Mouse (Mus musculus) MEL (cell line): ENCODE measurements around the gene 1700122O11Rik. TPM values are rescaled to one million over a fixed set of nuclear protein-coding genes. Genes with fewer than 3 reads are reported as not detected.

Source experiments
- DNase-seq: peaks from one replicate; pipeline ENCODE4 v3.0.0; 2011; ENCODE audit warnings: low read depth, low spot score
- H3K27ac ChIP-seq: 2 replicates; pipeline ENCODE4 v1.5.1; 2012; ENCODE audit warnings: low read depth, mild to moderate bottlenecking, control low read depth, low read length, moderate library complexity; ENCODE audit not compliant: control insufficient read depth
- H3K27me3 ChIP-seq, 2 experiments: fragments of 150-350 bp in 1 of 2; sonication (generic) in 1 of 2; 2 replicates each; pipeline ENCODE4 v1.6.1; 2012; ENCODE audit warnings: low read length in 2 of 2, mild to moderate bottlenecking in 2 of 2, improper control_type of control experiment in 1 of 2, moderate library complexity in 1 of 2; ENCODE audit not compliant: insufficient read depth in 2 of 2, control insufficient read depth in 1 of 2
- H3K36me3 ChIP-seq, 2 experiments: 2 replicates each; pipeline ENCODE4 v1.6.1; 2012 to 2014; ENCODE audit warnings: low read length in 2 of 2, improper control_type of control experiment in 1 of 2, inconsistent platforms in 1 of 2, mild to moderate bottlenecking in 1 of 2; ENCODE audit not compliant: insufficient read depth in 2 of 2, control insufficient read depth in 1 of 2
- H3K4me1 ChIP-seq, 2 experiments: fragments of 150-350 bp in 1 of 2; sonication (generic) in 1 of 2; 2 replicates each; pipeline ENCODE4 v1.6.1; 2012; ENCODE audit warnings: low read length in 2 of 2, improper control_type of control experiment in 1 of 2, mild to moderate bottlenecking in 1 of 2; ENCODE audit not compliant: insufficient read depth in 2 of 2, control insufficient read depth in 1 of 2
- H3K4me3 ChIP-seq, 2 experiments: fragments of 150-350 bp in 1 of 2; sonication (generic) in 1 of 2; 2 replicates each; pipeline ENCODE4 v1.5.1; 2012; ENCODE audit warnings: low read depth in 2 of 2, low read length in 2 of 2, mild to moderate bottlenecking in 2 of 2, moderate library complexity in 2 of 2, control low read depth in 1 of 2, improper control_type of control experiment in 1 of 2; ENCODE audit not compliant: control insufficient read depth in 1 of 2, insufficient read depth in 1 of 2
- H3K79me2 ChIP-seq: 2 replicates; pipeline ENCODE4 v1.6.1; 2012; ENCODE audit warnings: mild to moderate bottlenecking, low read length, moderate library complexity; ENCODE audit not compliant: control insufficient read depth, poor library complexity, insufficient read depth
- H3K9ac ChIP-seq: 2 replicates; pipeline ENCODE4 v1.6.1; 2012; ENCODE audit warnings: low read depth, mild to moderate bottlenecking, control low read depth, low read length, moderate library complexity; ENCODE audit not compliant: control insufficient read depth, poor library complexity, severe bottlenecking
- H3K9me3 ChIP-seq: fragments of 150-350 bp; sonication (generic); replicated peaks from 2 replicates; pipeline ENCODE4 v1.6.1; 2012; ENCODE audit warnings: mild to moderate bottlenecking, low read length, improper control_type of control experiment, moderate library complexity; ENCODE audit not compliant: insufficient read depth
- CTCF ChIP-seq, 3 experiments: IDR thresholded peaks in 2 of 3; conservative IDR thresholded peaks in 1 of 3; 2 replicates each; pipeline ENCODE4 v1.5.1; 2011 to 2012; ENCODE audit warnings: low read length in 3 of 3, low read depth in 2 of 3, mild to moderate bottlenecking in 2 of 3, improper control_type of control experiment in 1 of 3, inconsistent platforms in 1 of 3, mixed read lengths in 1 of 3, moderate library complexity in 1 of 3; ENCODE audit not compliant: control insufficient read depth in 1 of 3, insufficient read depth in 1 of 3, poor library complexity in 1 of 3, severe bottlenecking in 1 of 3
- E2F4 ChIP-seq: IDR thresholded peaks from 2 replicates; pipeline ENCODE4 v1.6.1; 2011; ENCODE audit warnings: low read depth, low read length, improper control_type of control experiment, borderline replicate concordance
- EP300 ChIP-seq, 2 experiments: IDR thresholded peaks; 2 replicates each; pipeline ENCODE4 v1.6.1; 2011; ENCODE audit warnings: improper control_type of control experiment in 2 of 2, low read length in 2 of 2, low read depth in 1 of 2, mild to moderate bottlenecking in 1 of 2
- ETS1 ChIP-seq: IDR thresholded peaks from 2 replicates; pipeline ENCODE4 v1.6.1; 2012; ENCODE audit warnings: low read depth, mild to moderate bottlenecking, inconsistent platforms, low read length, improper control_type of control experiment, moderate library complexity
- GABPA ChIP-seq: IDR thresholded peaks from 2 replicates; pipeline ENCODE4 v1.6.1; 2012; ENCODE audit warnings: low read depth, mild to moderate bottlenecking, inconsistent platforms, low read length, improper control_type of control experiment, moderate library complexity
- GATA1 ChIP-seq: IDR thresholded peaks from 2 replicates; pipeline ENCODE4 v1.6.1; 2011; ENCODE audit warnings: low read depth, low read length, improper control_type of control experiment
- HCFC1 ChIP-seq: IDR thresholded peaks from 2 replicates; pipeline ENCODE4 v1.6.1; 2012; ENCODE audit warnings: low read depth, mild to moderate bottlenecking, inconsistent platforms, low read length, improper control_type of control experiment, moderate library complexity
- JUND ChIP-seq: IDR thresholded peaks from 2 replicates; pipeline ENCODE4 v1.6.1; 2011; ENCODE audit warnings: low read depth, mild to moderate bottlenecking, improper control_type of control experiment, low read length
- MAFK ChIP-seq: IDR thresholded peaks from 2 replicates; pipeline ENCODE4 v1.6.1; 2011; ENCODE audit warnings: low read depth, mild to moderate bottlenecking, low read length, improper control_type of control experiment, borderline replicate concordance
- MAZ ChIP-seq: IDR thresholded peaks from 2 replicates; pipeline ENCODE4 v1.6.1; 2012; ENCODE audit warnings: low read depth, mild to moderate bottlenecking, inconsistent platforms, low read length, improper control_type of control experiment
- MEF2A ChIP-seq: IDR thresholded peaks from 2 replicates; pipeline ENCODE4 v1.6.1; 2014; ENCODE audit warnings: low read depth, mild to moderate bottlenecking, inconsistent platforms, low read length, improper control_type of control experiment; ENCODE audit not compliant: poor library complexity, insufficient replicate concordance, severe bottlenecking; ENCODE audit errors: extremely low read depth
- MXI1 ChIP-seq: IDR thresholded peaks from 2 replicates; pipeline ENCODE4 v1.6.1; 2011; ENCODE audit warnings: mild to moderate bottlenecking, low read depth, low read length, improper control_type of control experiment
- MYC ChIP-seq: IDR thresholded peaks from 2 replicates; pipeline ENCODE4 v1.6.1; 2011; ENCODE audit warnings: low read depth, mild to moderate bottlenecking, low read length, improper control_type of control experiment, moderate library complexity
- NELFE ChIP-seq: IDR thresholded peaks from 2 replicates; pipeline ENCODE4 v1.6.1; 2011; ENCODE audit warnings: low read depth, low read length, improper control_type of control experiment
- POLR2AphosphoS2 ChIP-seq: IDR thresholded peaks from 2 replicates; pipeline ENCODE4 v1.6.1; 2011; ENCODE audit warnings: low read length, improper control_type of control experiment
- RAD21 ChIP-seq: IDR thresholded peaks from 2 replicates; pipeline ENCODE4 v1.6.1; 2011; ENCODE audit warnings: mild to moderate bottlenecking, low read depth, low read length, improper control_type of control experiment
- RCOR1 ChIP-seq: IDR thresholded peaks from 2 replicates; pipeline ENCODE4 v1.6.1; 2012; ENCODE audit warnings: low read depth, mild to moderate bottlenecking, inconsistent platforms, low read length, improper control_type of control experiment
- SIN3A ChIP-seq: IDR thresholded peaks from 2 replicates; pipeline ENCODE4 v1.6.1; 2012; ENCODE audit warnings: low read length, improper control_type of control experiment, inconsistent platforms
- SMC3 ChIP-seq: IDR thresholded peaks from 2 replicates; pipeline ENCODE4 v1.6.1; 2011; ENCODE audit warnings: low read depth, low read length, improper control_type of control experiment
- TAL1 ChIP-seq: IDR thresholded peaks from 2 replicates; pipeline ENCODE4 v1.6.1; 2012; ENCODE audit warnings: mild to moderate bottlenecking, inconsistent platforms, low read length, moderate library complexity, mixed read lengths
- TCF12 ChIP-seq: IDR thresholded peaks from 2 replicates; pipeline ENCODE4 v1.6.1; 2014; ENCODE audit warnings: low read depth, mild to moderate bottlenecking, inconsistent platforms, low read length, improper control_type of control experiment, moderate library complexity
- USF1 ChIP-seq: IDR thresholded peaks from 2 replicates; pipeline ENCODE4 v1.6.1; 2014; ENCODE audit warnings: low read depth, mild to moderate bottlenecking, inconsistent platforms, low read length, improper control_type of control experiment, moderate library complexity
- USF2 ChIP-seq, 2 experiments: IDR thresholded peaks; 2 replicates each; pipeline ENCODE4 v1.6.1; 2011 to 2012; ENCODE audit warnings: improper control_type of control experiment in 2 of 2, low read length in 2 of 2, borderline replicate concordance in 1 of 2, inconsistent platforms in 1 of 2, low read depth in 1 of 2, mild to moderate bottlenecking in 1 of 2; ENCODE audit not compliant: insufficient read depth in 1 of 2
- ZMIZ1 ChIP-seq: IDR thresholded peaks from 2 replicates; pipeline ENCODE4 v1.6.1; 2012; ENCODE audit warnings: low read depth, mild to moderate bottlenecking, inconsistent platforms, low read length, improper control_type of control experiment, moderate library complexity
- polyA plus RNA-seq, 2 experiments: library from polyadenylated mRNA; stranded (reverse) in 1 of 2; unstranded in 1 of 2; fragments of >175 nt in 1 of 2; fragments of >200 nt in 1 of 2; gene quantifications; 2 replicates each; pipeline versions ENCODE4 v1.2.1 to v1.2.4; 2012; ENCODE audit warnings: low replicate concordance in 2 of 2, low read depth in 1 of 2; ENCODE audit not compliant: insufficient read length in 2 of 2, insufficient read depth in 1 of 2, missing spikeins in 1 of 2
- total RNA-seq: library from RNA; depleted of rRNA; stranded (reverse); fragments of 300-350 nt; gene quantifications from 2 replicates; pipeline ENCODE4 v1.2.3, GENCODE M21; 2012

1700122O11Rik gene
- total and polyA plus RNA-seq, 3 experiments: not detected

- TF ChIP-seq MEF2A (no peak), MAZ (no peak), USF1 (no peak), E2F4 (no peak), EP300 (IDR thresholded peaks at IDR 0.05; ENCODE audit: low read depth in 1 of 2, low read length in 2 of 2) (no peak), JUND (no peak), RAD21 (peak; percentile 49), ZMIZ1 (no peak), USF2 (IDR thresholded peaks at IDR 0.05; ENCODE audit: borderline replicate concordance in 1 of 2, insufficient read depth in 1 of 2, low read depth in 1 of 2, low read length in 2 of 2) (no peak)
Measured at GRCm38 (mm10) chr17:48045631-48046030, 7.5 kb upstream of the 1700122O11Rik start (continued).

GRCm38 (mm10) chr17:48043154-48043880, 5.2 kb upstream of the 1700122O11Rik start:
- peak; percentile 66 for DNase-seq
- Histone ChIP-seq H3K9me3 (no peaks in the 10 kb centered on the region), H3K27me3 (no peaks in the 10 kb centered on the region), H3K9ac (no peak overlapping the region), H3K79me2 (no peaks in the 10 kb centered on the region; the same call in 1 of the 2 replicates), H3K36me3 (peaks cover 0 to 9% of the 10 kb centered on the region in 2 experiments; a peak in 2 of 4 replicates), H3K4me1 (peaks cover 9 to 15% of the 10 kb centered on the region in 2 experiments; a peak in 3 of 4 replicates), H3K27ac (peak overlapping the region; percentile 29; the same call in 1 of the 2 replicates), H3K4me3 (no peak overlapping the region)
- no peak; the same call in 1 of the 2 replicates for TF ChIP-seq SIN3A
- no peak for TF ChIP-seq ZMIZ1
- TF ChIP-seq GATA1: peak; percentile 72
- TF ChIP-seq TAL1: 0 out of 2 replicates have a peak, but pooled peaks have one; percentile 22
- no peak for TF ChIP-seq NELFE
- peak; percentile 39; the same call in 1 of the 2 replicates for TF ChIP-seq MXI1
- TF ChIP-seq GABPA: no peak
- no peak for TF ChIP-seq USF2 (IDR thresholded peaks at IDR 0.05; ENCODE audit: borderline replicate concordance in 1 of 2, insufficient read depth in 1 of 2, low read depth in 1 of 2, low read length in 2 of 2)
- peak; percentile 32; the same call in 1 of the 2 replicates for TF ChIP-seq SMC3
- peak in 2 of 3 experiments; percentile 37 to 52; a peak in 4 of 6 replicates for TF ChIP-seq CTCF (IDR thresholded peaks at IDR 0.05 in 2 of 3, conservative IDR thresholded peaks at IDR 0.05 in 1 of 3; ENCODE audit: control insufficient read depth in 1 of 3, insufficient read depth in 1 of 3, low read depth in 2 of 3, low read length in 3 of 3, poor library complexity in 1 of 3, severe bottlenecking in 1 of 3)
- TF ChIP-seq MAFK: no peak
- TF ChIP-seq RCOR1: peak; percentile 43; the same call in 1 of the 2 replicates
- 0 out of 2 replicates have a peak, but pooled peaks have one; percentile 55 for TF ChIP-seq MYC
- TF ChIP-seq USF1: no peak
- 0 out of 2 replicates have a peak, but pooled peaks have one; percentile 30 for TF ChIP-seq ETS1
- TF ChIP-seq EP300 (IDR thresholded peaks at IDR 0.05; ENCODE audit: low read depth in 1 of 2, low read length in 2 of 2): peak in 1 of 2 experiments; percentile 66; a peak in 2 of 4 replicates
- TF ChIP-seq HCFC1: peak; percentile 56
- TF ChIP-seq POLR2AphosphoS2: no peak
- peak; percentile 23; the same call in 1 of the 2 replicates for TF ChIP-seq TCF12
